Mouse (Mus musculus) kidney, postnatal 10 days (tissue): ENCODE results near the gene Gpr176.

Experiments
- DNase-seq: peaks from one replicate; pipeline ENCODE4 v3.0.0; 2021; ENCODE audit warnings: mixed read lengths

Gene Gpr176

GRCm38 (mm10) chr2:118372901-118373571 lies at the start of gene Gpr176:
TSS of gene Gpr176 (minus strand) at chr2:118373419.
- DNase-seq, result peak; percentile 56

- peak; percentile 23 for DNase-seq
These were observed 49.2 kb upstream of the Gpr176 start for GRCm38 (mm10) chr2:118422385-118422784.

GRCm38 (mm10) chr2:118421951-118422350 lies 48.7 kb upstream of the Gpr176 start:
- no peak for DNase-seq

GRCm38 (mm10) chr2:118418076-118418475 lies 44.9 kb upstream of the Gpr176 start:
- no peak for DNase-seq

- no peak for DNase-seq
These were observed 42.6 kb upstream of the Gpr176 start for GRCm38 (mm10) chr2:118415601-118416355.

- no peak for DNase-seq
These were observed 39.6 kb upstream of the Gpr176 start for GRCm38 (mm10) chr2:118412821-118413220.

- DNase-seq, result no peak
These were observed 35.2 kb upstream of the Gpr176 start for GRCm38 (mm10) chr2:118408336-118408895.

- no peak for DNase-seq
These were observed 33.6 kb upstream of the Gpr176 start for GRCm38 (mm10) chr2:118406811-118407210.

- no peak for DNase-seq
These were observed 32.3 kb upstream of the Gpr176 start for GRCm38 (mm10) chr2:118405568-118405967.

- DNase-seq, result no peak
These were observed 31.1 kb upstream of the Gpr176 start for GRCm38 (mm10) chr2:118404336-118404735.

GRCm38 (mm10) chr2:118401834-118402727 lies 28.9 kb upstream of the Gpr176 start:
- DNase-seq, result no peak

- DNase-seq, result peak; percentile 12
These were observed 26.5 kb upstream of the Gpr176 start for GRCm38 (mm10) chr2:118399751-118400150.

- DNase-seq, result no peak
These were observed 18.0 kb upstream of the Gpr176 start for GRCm38 (mm10) chr2:118391201-118391600.

GRCm38 (mm10) chr2:118390072-118390471 lies 16.9 kb upstream of the Gpr176 start:
- DNase-seq, result no peak

GRCm38 (mm10) chr2:118389569-118389968 lies 16.4 kb upstream of the Gpr176 start:
- no peak for DNase-seq

- DNase-seq, result peak; percentile 99
These were observed 15.4 kb upstream of the Gpr176 start, which contains the start of gene Eif2ak4 for GRCm38 (mm10) chr2:118388341-118389335. TSS of gene Eif2ak4 (plus strand) at chr2:118388618.

GRCm38 (mm10) chr2:118383387-118383786 lies 10.2 kb upstream of the Gpr176 start:
- DNase-seq, result peak; percentile 15

GRCm38 (mm10) chr2:118379756-118380155 lies 6.5 kb upstream of the Gpr176 start:
- no peak for DNase-seq

GRCm38 (mm10) chr2:118375931-118376330 lies 2.7 kb upstream of the Gpr176 start:
- no peak for DNase-seq

GRCm38 (mm10) chr2:118375522-118375921 lies 2.3 kb upstream of the Gpr176 start:
- no peak for DNase-seq

- peak; percentile 87 for DNase-seq
These were observed 507 bp upstream of the Gpr176 start for GRCm38 (mm10) chr2:118373572-118374279.
